Mouse (Mus musculus): ENCODE data around the gene Enox1. TPM values are rescaled to one million over a fixed set of nuclear protein-coding genes. Genes with fewer than 3 reads are reported as not detected.

Gene Enox1
- polyA plus RNA-seq, 1 experiment from 2014 or later: 2.5 TPM

DNA sequence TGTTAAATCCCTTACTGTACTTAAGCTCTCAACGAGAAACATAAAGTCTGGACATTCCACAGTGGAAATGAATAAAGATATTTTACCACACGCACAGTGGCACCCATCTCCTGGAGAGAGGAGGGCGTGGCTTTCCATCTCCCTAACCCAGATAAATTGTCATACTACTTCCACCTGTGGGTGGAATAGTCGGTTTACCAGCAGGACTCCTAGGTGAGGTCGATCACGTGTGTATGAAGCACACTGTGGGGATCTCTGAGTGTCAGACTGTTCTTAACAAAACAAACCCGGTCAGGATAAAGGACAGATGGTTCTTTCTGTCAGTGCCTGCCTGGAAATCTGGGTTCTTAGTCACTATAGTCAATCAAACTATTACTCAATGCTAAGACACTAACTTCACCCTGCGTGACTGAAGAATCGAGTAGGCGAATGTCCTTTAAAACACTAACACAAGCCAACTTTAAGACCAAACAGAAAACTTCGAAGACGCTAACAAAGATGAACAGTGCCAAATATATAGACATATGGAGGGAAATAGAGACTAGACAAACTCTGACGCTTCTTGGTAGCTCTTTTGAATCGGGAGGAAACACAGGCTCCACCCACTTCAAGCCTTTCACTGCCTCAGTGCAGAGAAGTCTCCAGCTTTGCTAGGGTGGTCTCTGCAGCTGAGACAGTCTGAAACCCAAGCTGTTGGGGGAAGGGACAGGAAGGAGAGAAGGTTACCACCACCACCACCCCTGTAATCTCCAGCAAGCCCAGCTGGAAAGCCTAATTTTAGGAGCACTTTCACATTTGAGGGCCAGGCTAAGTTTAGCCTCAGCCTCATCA lies 423.8 kb downstream of the Enox1 start:
- Histone ChIP-seq H3K36me3 (no peaks in the 10 kb centered on the region), H3K4me1 (peaks cover 60% of the 10 kb centered on the region), H3K4me2 (peak overlapping the region; percentile 44), H3K9me3 (no peaks in the 10 kb centered on the region), H3K27me3 (replicated peaks) (no peaks in the 10 kb centered on the region), H3K9ac (no peak overlapping the region), H3K27ac (replicated peaks) (peak overlapping the region; percentile 88), H3K4me3 (no peak overlapping the region)
- no peak for ATAC-seq (ENCODE audit: extremely low read depth, insufficient number of reproducible peaks, low FRiP score, low TSS enrichment)
- 54% methylated on average over 14 of the region's 14 CpGs for WGBS

DNA sequence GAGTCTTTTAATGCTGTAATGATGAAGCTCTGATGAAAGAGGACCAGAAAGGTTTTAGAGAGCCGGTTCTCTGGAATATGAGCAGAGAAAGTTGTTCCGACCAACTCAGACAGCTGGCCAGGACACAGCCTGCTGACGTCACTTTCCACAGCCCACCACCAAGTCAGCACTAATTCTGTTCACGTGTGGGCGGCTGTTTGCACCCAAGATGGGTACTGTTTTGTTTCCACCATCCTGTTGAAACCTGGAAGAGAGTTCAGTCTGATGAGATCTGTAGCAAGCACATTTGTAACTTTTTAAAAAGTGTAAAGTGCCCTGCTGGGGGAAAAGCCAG lies 424.3 kb downstream of the Enox1 start:
- WGBS: 19% methylated on average over 5 of the region's 5 CpGs
- Histone ChIP-seq H3K36me3 (no peaks in the 10 kb centered on the region), H3K4me2 (peak overlapping the region; percentile 44), H3K9ac (peak overlapping the region; percentile 50; the same call in 1 of the 2 replicates), H3K4me1 (peaks cover 66% of the 10 kb centered on the region), H3K27ac (replicated peaks) (peak overlapping the region; percentile 88), H3K4me3 (no peak overlapping the region), H3K9me3 (no peaks in the 10 kb centered on the region), H3K27me3 (replicated peaks) (no peaks in the 10 kb centered on the region)
- no peak for ATAC-seq (ENCODE audit: extremely low read depth, insufficient number of reproducible peaks, low FRiP score, low TSS enrichment)

DNA sequence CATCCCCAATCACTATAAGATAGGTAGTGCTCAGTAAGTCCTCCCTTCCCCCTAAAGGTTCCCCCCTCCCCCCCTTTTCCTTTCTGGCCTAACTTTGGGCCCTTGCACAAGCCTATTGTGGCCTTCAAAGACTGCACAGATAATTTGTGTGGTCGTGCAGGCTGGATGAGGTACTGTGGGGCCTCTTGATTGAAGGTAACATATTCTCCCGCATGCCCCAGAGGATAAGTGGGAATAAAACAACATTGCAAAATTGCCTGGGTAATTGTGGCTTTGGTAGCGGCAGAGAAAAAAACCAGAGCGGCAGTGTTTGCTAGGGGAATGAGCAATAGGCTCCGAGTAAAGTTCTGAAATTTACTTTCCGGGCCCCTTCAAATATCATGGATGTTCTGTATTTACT lies 425.1 kb downstream of the Enox1 start:
- H3K27ac ChIP-seq (replicated peaks): peak overlapping the region; percentile 88
- H3K4me1 ChIP-seq: peaks cover 71% of the 10 kb centered on the region
- no peak overlapping the region for H3K4me3 ChIP-seq
- H3K4me2 ChIP-seq: peak overlapping the region; percentile 44; the same call in 1 of the 2 replicates
- 65% methylated on average over 6 of the region's 6 CpGs for WGBS
- H3K9ac ChIP-seq: peak overlapping the region; percentile 50; the same call in 1 of the 2 replicates
- H3K27me3 ChIP-seq (replicated peaks): no peaks in the 10 kb centered on the region
- H3K36me3 ChIP-seq: no peaks in the 10 kb centered on the region
- no peaks in the 10 kb centered on the region for H3K9me3 ChIP-seq
- ATAC-seq (ENCODE audit: extremely low read depth, insufficient number of reproducible peaks, low FRiP score, low TSS enrichment): no peak

DNA sequence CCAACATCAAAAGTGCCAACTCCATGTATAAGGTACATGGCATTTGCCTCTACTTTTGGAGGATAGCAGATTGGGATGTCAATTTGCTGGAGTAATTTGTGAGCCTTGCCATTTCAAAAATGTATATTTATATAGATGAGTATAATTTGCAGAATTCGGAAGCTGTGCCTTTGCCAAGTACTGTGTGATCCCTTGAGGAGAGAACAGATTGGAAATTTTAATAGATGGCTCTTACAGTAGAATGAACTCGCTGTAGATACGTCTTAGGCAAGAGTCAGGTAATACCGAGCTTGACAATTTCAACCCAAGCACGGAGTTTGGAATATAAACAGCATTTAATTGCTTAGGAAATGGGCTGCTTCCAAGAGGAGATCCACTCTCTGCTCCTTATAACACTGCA lies 427.9 kb downstream of the Enox1 start:
- Histone ChIP-seq H3K36me3 (no peaks in the 10 kb centered on the region), H3K4me1 (peaks cover 51% of the 10 kb centered on the region), H3K27me3 (replicated peaks) (no peaks in the 10 kb centered on the region), H3K4me3 (no peak overlapping the region), H3K9me3 (no peaks in the 10 kb centered on the region), H3K4me2 (no peak overlapping the region), H3K9ac (no peak overlapping the region), H3K27ac (replicated peaks) (no peak overlapping the region)
- ATAC-seq (ENCODE audit: extremely low read depth, insufficient number of reproducible peaks, low FRiP score, low TSS enrichment): no peak
- 88% methylated on average over 5 of the region's 5 CpGs for WGBS

DNA sequence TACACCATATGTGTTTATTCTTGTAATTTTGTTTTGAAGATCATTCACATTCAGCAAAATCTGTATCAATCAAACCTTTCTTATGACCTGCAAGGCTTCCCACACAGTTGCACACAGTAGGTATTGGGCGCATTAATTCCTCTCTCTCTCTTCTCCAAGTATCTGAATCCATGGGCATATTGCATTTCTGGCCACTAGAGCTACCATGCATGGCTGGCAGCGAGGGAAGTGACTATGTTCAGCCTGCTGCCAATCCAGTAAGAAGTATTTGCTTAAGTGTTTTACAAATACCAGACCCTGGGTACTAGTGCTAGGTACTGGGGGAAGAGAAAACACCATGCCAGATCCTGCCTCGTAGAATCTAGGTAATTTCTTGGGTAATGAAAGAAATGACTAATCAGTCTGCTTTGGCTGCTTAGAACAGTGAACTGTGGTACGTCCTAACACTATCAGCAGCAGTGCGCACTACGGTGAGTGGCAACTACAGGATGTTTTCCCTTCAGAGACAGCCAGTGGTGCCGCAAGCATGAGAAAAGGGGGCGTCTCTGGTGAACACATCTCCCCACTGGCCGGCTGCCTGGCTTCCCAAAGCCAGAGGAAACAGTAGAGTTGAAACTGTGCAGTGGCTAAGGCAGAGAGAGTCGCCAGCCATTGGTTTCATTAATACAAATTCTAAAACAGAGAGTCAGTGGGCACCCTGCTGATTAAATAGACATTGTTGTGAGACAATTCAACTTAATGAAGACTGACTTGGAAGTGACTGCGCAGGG lies 428.7 kb downstream of the Enox1 start:
- 69% methylated on average over 11 of the region's 11 CpGs for WGBS

DNA sequence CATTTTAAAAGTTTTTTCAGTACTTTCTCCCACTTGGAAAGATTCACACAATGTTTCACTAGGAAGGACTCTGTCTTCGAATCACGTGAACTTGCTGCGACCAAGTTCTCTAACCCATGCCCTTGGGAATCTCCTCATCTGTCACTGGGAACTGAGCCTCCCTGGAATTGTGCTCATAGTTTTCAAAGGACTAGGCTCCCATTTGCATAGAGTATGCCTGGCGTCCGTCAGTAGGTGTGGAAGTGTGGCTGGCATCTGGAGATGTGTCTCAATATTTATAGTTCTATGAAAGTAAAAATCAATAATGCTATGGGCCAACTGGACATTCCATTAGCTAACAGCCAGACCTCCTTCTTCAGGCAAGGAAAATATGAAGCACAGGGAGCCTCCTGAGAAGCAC lies 429.5 kb downstream of the Enox1 start:
- 48% methylated on average over 5 of the region's 5 CpGs for whole genome bisulfite sequencing
- Histone ChIP-seq H3K27me3 (replicated peaks) (no peaks in the 10 kb centered on the region), H3K9ac (no peak overlapping the region), H3K4me1 (peaks cover 42% of the 10 kb centered on the region), H3K36me3 (no peaks in the 10 kb centered on the region), H3K4me2 (no peak overlapping the region), H3K27ac (replicated peaks) (peak overlapping the region; percentile 26), H3K9me3 (no peaks in the 10 kb centered on the region), H3K4me3 (no peak overlapping the region)
- no peak for ATAC-seq (ENCODE audit: extremely low read depth, insufficient number of reproducible peaks, low FRiP score, low TSS enrichment)

More for the DNA sequence above, 428.7 kb downstream of the Enox1 start:
- peak overlapping the region; percentile 26; the same call in 1 of the 2 replicates for H3K27ac ChIP-seq (replicated peaks)
- H3K4me1 ChIP-seq: peaks cover 43% of the 10 kb centered on the region
- H3K27me3 ChIP-seq (replicated peaks): no peaks in the 10 kb centered on the region
- no peak overlapping the region for H3K9ac ChIP-seq
- H3K4me2 ChIP-seq: no peak overlapping the region
- ATAC-seq (ENCODE audit: extremely low read depth, insufficient number of reproducible peaks, low FRiP score, low TSS enrichment): no peak
- no peaks in the 10 kb centered on the region for H3K36me3 ChIP-seq
- H3K9me3 ChIP-seq: no peaks in the 10 kb centered on the region
- no peak overlapping the region for H3K4me3 ChIP-seq

DNA sequence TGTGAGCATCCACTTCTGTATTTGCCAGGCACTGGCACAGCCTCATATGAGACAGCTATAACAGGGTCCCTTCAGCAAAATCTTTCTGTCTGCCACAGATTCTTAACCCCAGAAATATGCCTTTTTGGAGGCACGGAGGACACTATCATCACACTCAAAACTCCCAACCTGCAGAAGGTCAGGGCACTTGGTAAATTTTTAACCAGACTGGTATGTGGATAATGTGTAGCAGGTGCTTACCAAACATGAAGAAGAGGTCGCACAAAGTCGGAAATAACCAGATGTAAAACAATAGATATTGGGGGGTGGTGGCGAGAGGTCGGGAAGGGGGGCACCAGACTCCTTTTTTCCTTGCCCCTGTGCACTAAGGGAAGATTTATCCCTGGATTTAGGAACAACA lies 430.6 kb downstream of the Enox1 start:
- WGBS: 78% methylated on average over 5 of the region's 5 CpGs
- Histone ChIP-seq H3K9me3 (no peaks in the 10 kb centered on the region), H3K9ac (no peak overlapping the region), H3K27ac (replicated peaks) (no peak overlapping the region), H3K4me1 (peaks cover 34% of the 10 kb centered on the region), H3K27me3 (replicated peaks) (no peaks in the 10 kb centered on the region), H3K4me3 (no peak overlapping the region), H3K4me2 (no peak overlapping the region), H3K36me3 (no peaks in the 10 kb centered on the region)
- ATAC-seq (ENCODE audit: extremely low read depth, insufficient number of reproducible peaks, low FRiP score, low TSS enrichment): no peak

DNA sequence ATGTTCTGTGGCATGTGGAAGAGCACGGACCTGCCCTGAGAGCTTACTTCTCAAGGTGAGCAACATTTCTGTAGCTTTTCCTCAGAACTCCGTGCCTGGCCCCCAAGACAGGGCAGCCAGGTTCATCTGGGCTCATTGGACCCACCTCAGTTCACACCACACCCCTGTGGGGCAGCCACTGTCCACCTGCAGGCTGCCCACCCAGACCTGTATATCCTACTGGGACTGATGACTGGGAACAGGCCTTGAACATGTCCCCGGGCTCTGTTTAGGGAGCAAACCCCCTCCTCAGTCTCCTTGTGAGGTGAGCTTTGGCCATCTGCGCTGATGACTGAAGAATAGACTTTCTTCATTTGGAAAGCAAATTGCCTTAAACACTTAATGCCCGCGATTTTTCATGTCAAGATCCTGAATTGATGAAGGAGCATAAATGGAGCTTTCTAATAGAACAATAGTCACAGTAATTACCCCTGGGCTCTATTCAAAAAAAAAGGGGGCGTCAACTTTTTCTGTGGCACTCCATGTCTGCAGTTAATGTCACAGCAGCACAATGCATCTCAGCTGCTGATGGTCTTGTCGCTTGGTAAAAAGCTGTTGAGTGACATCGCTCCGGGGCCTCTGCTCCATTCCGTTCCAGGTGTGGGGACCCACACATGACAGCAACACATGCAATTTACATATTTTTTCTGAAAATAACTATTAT lies 436.7 kb downstream of the Enox1 start:
- no peak overlapping the region for H3K9ac ChIP-seq
- no peaks in the 10 kb centered on the region for H3K36me3 ChIP-seq
- ATAC-seq (ENCODE audit: extremely low read depth, insufficient number of reproducible peaks, low FRiP score, low TSS enrichment): no peak
- H3K27ac ChIP-seq (replicated peaks): no peak overlapping the region
- peaks cover 10% of the 10 kb centered on the region for H3K4me1 ChIP-seq
- H3K9me3 ChIP-seq: peaks cover 7% of the 10 kb centered on the region; the same call in 1 of the 2 replicates
- H3K4me3 ChIP-seq: no peak overlapping the region
- no peak overlapping the region for H3K4me2 ChIP-seq
- 81% methylated on average over 11 of the region's 11 CpGs for WGBS
- no peaks in the 10 kb centered on the region; the same call in 1 of the 2 replicates for H3K27me3 ChIP-seq (replicated peaks)

DNA sequence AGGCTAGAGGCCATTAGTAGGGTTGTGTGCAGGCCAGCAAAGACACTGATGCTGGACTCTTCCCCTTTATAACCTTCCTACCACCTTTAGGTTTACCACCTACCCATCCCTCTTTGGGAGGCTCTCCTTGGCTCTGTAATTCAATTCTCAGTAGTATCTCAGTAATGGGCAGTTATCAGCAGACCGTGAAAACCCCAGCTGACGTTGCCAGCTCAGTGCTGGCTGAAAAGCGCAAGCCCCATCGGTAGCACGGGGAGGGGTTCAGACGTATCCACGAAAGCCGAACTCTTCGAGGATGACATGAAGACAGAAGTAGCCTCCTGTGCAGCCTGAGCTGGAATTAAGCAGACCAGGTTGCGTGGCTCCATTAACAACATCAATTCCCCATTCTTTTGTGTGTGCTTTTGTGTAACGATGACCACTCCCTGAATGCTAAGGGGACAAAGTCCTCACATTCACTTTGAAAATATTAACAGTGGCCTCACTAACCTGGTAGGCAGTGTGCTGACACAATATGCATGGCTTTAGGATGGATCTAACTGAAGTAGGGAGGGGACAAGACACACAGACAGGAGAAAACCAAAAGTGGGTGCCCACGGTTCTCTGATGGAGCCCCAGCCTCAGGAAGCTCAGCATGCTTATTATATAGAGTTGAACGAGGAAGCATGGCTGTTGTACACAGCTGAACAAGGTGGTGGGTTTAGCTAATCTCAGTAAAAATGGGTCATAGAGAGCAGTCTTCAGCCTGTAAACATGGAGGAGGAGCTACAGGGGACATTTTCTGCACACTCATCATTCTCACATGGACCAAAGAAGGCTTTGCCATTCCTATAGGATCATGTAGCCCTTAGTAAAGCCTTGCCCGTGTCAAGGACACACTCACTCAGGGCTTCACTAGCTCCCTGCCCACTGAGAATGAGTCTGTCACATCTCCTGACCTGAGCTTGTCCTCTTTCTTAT lies 439.9 kb downstream of the Enox1 start:
- Histone ChIP-seq H3K36me3 (no peaks in the 10 kb centered on the region), H3K4me1 (peaks cover 5% of the 10 kb centered on the region), H3K4me3 (no peak overlapping the region), H3K27ac (replicated peaks) (no peak overlapping the region), H3K9me3 (peaks cover 7% of the 10 kb centered on the region; the same call in 1 of the 2 replicates), H3K4me2 (no peak overlapping the region), H3K9ac (no peak overlapping the region), H3K27me3 (replicated peaks) (no peaks in the 10 kb centered on the region; the same call in 1 of the 2 replicates)
- no peak for ATAC-seq (ENCODE audit: extremely low read depth, insufficient number of reproducible peaks, low FRiP score, low TSS enrichment)
- 84% methylated on average over 14 of the region's 14 CpGs for whole genome bisulfite sequencing

DNA sequence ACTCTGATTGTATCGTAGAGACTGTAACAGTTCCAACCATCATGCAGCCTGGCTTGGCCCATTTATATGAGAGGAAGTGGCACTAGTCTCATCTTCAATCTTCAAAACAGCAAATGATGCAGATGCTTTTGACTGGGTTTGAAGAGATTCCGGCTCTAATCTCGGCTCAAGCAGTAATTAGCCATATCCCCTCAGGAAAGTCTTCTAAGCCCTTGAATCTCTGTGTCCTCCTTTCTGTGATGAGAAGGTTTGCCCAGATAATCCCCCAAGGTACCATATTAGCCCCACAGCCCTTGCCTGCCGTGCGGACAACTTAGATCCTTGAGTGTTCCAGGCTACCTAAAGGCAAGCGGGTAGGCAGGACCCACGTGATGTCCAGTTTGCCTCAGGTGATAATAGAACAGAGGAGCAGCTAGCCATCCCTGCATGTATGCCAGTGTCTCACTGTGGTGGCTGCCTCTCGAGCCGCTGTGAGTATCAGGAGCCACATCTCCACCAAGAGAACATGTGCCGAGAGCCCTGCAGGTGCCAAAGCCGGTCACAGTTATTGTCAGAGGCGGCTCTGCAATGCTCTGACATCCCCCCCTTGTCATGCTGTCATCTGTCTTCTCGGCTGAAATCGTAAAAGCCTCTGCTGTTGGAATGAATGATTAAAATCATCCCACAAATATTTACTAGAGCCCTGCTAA lies 442.6 kb downstream of the Enox1 start:
- Histone ChIP-seq H3K9me3 (peaks cover 7% of the 10 kb centered on the region; the same call in 1 of the 2 replicates), H3K27me3 (replicated peaks) (no peaks in the 10 kb centered on the region; the same call in 1 of the 2 replicates), H3K36me3 (no peaks in the 10 kb centered on the region), H3K27ac (replicated peaks) (no peak overlapping the region), H3K4me1 (peaks cover 5% of the 10 kb centered on the region), H3K9ac (no peak overlapping the region), H3K4me2 (no peak overlapping the region), H3K4me3 (no peak overlapping the region)
- 60% methylated on average over 14 of the region's 14 CpGs for WGBS
- ATAC-seq (ENCODE audit: extremely low read depth, insufficient number of reproducible peaks, low FRiP score, low TSS enrichment): no peak
